Mouse (Mus musculus): ENCODE measurements around the gene Phf14. TPM values are rescaled to one million over a fixed set of nuclear protein-coding genes. Genes with fewer than 3 reads are reported as not detected.

Gene Phf14
- polyA plus RNA-seq, 1 experiment from 2014 or later, result 87.7 TPM

DNA sequence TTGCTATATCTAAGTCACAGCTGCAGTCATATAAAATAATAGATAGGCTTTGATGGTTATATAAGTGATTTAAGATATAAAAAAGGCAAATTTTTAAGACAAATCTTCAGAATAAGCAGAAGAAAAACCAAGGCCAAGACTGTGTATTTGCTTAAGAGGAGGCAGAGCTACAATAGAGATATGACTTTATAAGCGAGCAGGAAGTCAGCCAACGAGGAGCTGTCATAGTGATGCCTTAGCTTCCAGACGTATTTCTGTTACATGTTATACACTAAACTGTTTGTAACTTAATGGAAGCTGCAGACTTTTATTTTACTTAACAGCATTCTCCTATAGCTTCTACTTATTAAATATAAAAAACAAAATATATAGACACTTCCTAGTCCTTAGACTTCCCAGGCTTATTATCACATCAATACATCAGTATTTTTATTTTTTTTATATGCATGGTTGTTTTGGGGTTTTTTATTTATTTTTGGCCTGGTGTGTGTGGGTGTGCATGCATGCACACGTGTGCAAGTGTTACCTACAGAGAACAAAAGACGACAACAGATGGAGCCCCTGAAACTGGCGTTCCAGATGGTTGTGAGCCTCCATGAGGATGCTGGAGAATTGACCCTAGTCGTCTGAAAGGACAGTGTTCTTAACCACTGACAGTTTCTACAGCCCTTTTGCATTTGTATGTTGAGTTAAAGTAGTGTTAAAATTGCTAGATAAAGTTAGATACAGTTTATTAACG is 170.4 kb downstream of the Phf14 start:
- no peak overlapping the region for H3K27ac ChIP-seq
- no peak overlapping the region for H3K9ac ChIP-seq (ENCODE audit: low read depth, low read length)
- H3K9me3 ChIP-seq (replicated peaks; ENCODE audit: low read length), result no peaks in the 10 kb centered on the region
- no peak overlapping the region for H3K4me2 ChIP-seq (ENCODE audit: low read length)
- H3K36me3 ChIP-seq (ENCODE audit: insufficient read depth, low read length), result no peaks in the 10 kb centered on the region
- 79% methylated on average over 8 of the region's 8 CpGs for WGBS
- H3K27me3 ChIP-seq (ENCODE audit: insufficient read depth, low read length), result no peaks in the 10 kb centered on the region
- no peaks in the 10 kb centered on the region for H3K4me1 ChIP-seq (replicated peaks; ENCODE audit: insufficient read depth, low read length)
- ATAC-seq (replicated peaks; ENCODE audit: low FRiP score, low read depth) (no peak), DNase-seq (ENCODE audit: low spot score) (no peak)
- H3K4me3 ChIP-seq (replicated peaks; ENCODE audit: low read depth, low read length), result no peak overlapping the region
- no peak for TF ChIP-seq CTCF (IDR thresholded peaks at IDR 0.05; ENCODE audit: low read depth)

DNA sequence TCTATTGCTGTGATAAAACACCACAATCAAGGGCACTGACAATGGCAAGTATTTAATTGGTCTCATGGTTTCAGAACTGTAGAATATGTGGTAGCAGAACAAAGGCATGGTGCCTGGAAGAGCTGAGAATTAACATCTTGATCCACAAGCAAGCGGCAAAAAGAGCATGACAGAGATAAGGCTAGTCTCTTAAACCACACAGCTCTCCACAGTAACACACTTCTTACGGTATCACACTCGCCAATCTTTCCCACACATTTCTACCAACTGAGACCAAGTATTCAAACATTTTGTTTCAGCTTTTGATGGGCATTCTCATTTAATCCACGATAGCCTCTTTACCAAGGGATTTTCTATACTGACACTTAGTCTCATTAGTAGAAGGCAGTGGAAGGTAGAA is 171.7 kb downstream of the Phf14 start:
- WGBS, result 97% methylated on average over 4 of the region's 4 CpGs
- DNase-seq (ENCODE audit: low spot score) (no peak), ATAC-seq (replicated peaks; ENCODE audit: low FRiP score, low read depth) (no peak)
- Histone ChIP-seq H3K4me2 (ENCODE audit: low read length) (no peak overlapping the region), H3K4me3 (replicated peaks; ENCODE audit: low read depth, low read length) (no peak overlapping the region), H3K9ac (ENCODE audit: low read depth, low read length) (no peak overlapping the region), H3K27ac (no peak overlapping the region), H3K4me1 (replicated peaks; ENCODE audit: insufficient read depth, low read length) (no peaks in the 10 kb centered on the region), H3K9me3 (replicated peaks; ENCODE audit: low read length) (no peaks in the 10 kb centered on the region), H3K27me3 (ENCODE audit: insufficient read depth, low read length) (no peaks in the 10 kb centered on the region), H3K36me3 (ENCODE audit: insufficient read depth, low read length) (no peaks in the 10 kb centered on the region)
- no peak for TF ChIP-seq CTCF (IDR thresholded peaks at IDR 0.05; ENCODE audit: low read depth)

DNA sequence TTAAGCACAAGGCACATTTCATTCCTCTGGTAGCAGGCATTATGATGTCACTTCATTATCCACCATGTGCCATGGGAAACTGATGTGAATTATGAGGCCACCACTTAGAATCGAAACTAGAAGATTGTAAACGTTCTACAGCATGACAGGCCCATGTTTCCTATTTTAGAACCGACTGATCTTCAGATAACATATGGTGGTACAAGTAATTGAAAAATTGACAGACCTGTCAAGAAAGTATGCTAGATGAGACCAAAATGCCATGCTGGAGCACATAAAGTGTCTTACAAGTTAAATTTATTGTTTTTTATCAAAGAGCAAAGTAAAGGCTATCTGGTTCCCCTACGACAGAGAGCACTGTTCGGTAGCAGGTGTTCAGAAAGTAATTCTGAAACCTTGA is 172.8 kb downstream of the Phf14 start:
- no peak overlapping the region for H3K27ac ChIP-seq
- H3K4me1 ChIP-seq (replicated peaks; ENCODE audit: insufficient read depth, low read length), result no peaks in the 10 kb centered on the region
- H3K9me3 ChIP-seq (replicated peaks; ENCODE audit: low read length), result no peaks in the 10 kb centered on the region
- ATAC-seq (replicated peaks; ENCODE audit: low FRiP score, low read depth) (no peak), DNase-seq (ENCODE audit: low spot score) (no peak)
- H3K36me3 ChIP-seq (ENCODE audit: insufficient read depth, low read length), result no peaks in the 10 kb centered on the region
- H3K27me3 ChIP-seq (ENCODE audit: insufficient read depth, low read length), result no peaks in the 10 kb centered on the region
- no peak overlapping the region for H3K9ac ChIP-seq (ENCODE audit: low read depth, low read length)
- no peak for TF ChIP-seq CTCF (IDR thresholded peaks at IDR 0.05; ENCODE audit: low read depth)
- 53% methylated on average over 5 of the region's 5 CpGs for WGBS
- H3K4me3 ChIP-seq (replicated peaks; ENCODE audit: low read depth, low read length), result no peak overlapping the region
- no peak overlapping the region for H3K4me2 ChIP-seq (ENCODE audit: low read length)

DNA sequence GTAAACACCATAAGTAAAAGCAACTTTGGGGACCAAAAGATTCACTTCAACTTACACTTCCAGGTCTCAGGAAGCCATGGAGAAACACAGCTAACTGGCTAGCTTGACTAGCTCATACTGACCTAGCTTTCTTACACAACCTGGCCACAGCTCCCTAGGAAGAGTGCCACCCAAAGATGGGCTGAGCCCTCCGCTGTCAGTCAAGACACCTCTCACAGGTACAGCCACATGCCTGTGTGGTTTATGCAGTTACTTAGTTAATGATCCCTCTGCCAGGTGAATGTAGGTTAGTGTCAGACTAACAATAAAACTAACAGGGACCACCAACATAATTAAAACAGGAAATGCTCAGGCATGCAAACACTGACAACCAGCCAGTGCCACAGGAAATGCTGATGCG is 174.1 kb downstream of the Phf14 start:
- H3K36me3 ChIP-seq (ENCODE audit: insufficient read depth, low read length), result no peaks in the 10 kb centered on the region
- no peaks in the 10 kb centered on the region for H3K9me3 ChIP-seq (replicated peaks; ENCODE audit: low read length)
- no peak overlapping the region for H3K4me3 ChIP-seq (replicated peaks; ENCODE audit: low read depth, low read length)
- TF ChIP-seq CTCF (IDR thresholded peaks at IDR 0.05; ENCODE audit: low read depth), result no peak
- ATAC-seq (replicated peaks; ENCODE audit: low FRiP score, low read depth) (no peak), DNase-seq (ENCODE audit: low spot score) (no peak)
- no peaks in the 10 kb centered on the region for H3K4me1 ChIP-seq (replicated peaks; ENCODE audit: insufficient read depth, low read length)
- no peak overlapping the region for H3K27ac ChIP-seq
- H3K27me3 ChIP-seq (ENCODE audit: insufficient read depth, low read length), result no peaks in the 10 kb centered on the region
- H3K4me2 ChIP-seq (ENCODE audit: low read length), result no peak overlapping the region
- H3K9ac ChIP-seq (ENCODE audit: low read depth, low read length), result no peak overlapping the region
- WGBS, result 73% methylated on average over 2 of the region's 2 CpGs

DNA sequence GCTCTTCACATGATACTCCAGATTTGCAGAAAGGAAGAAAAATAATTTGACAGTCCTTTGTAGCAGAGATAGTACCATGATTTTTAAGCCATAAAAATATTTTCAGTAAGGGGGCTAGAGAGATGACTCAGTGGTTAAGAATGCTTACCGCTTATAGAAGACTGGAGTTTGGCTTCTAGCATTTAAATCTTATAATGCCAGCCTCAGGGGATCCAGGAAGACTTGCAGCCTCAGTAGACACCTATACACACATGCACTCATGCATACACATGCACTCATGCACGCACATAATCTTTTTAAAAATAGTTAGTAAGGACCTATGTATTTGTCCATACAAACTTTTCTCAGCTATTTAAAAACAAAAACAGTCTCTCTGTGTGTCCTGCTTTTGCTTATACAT is 174.5 kb downstream of the Phf14 start:
- ATAC-seq (replicated peaks; ENCODE audit: low FRiP score, low read depth), result no peak
- H3K4me2 ChIP-seq (ENCODE audit: low read length), result no peak overlapping the region
- WGBS, result 65% methylated on average over 2 of the region's 2 CpGs

DNA sequence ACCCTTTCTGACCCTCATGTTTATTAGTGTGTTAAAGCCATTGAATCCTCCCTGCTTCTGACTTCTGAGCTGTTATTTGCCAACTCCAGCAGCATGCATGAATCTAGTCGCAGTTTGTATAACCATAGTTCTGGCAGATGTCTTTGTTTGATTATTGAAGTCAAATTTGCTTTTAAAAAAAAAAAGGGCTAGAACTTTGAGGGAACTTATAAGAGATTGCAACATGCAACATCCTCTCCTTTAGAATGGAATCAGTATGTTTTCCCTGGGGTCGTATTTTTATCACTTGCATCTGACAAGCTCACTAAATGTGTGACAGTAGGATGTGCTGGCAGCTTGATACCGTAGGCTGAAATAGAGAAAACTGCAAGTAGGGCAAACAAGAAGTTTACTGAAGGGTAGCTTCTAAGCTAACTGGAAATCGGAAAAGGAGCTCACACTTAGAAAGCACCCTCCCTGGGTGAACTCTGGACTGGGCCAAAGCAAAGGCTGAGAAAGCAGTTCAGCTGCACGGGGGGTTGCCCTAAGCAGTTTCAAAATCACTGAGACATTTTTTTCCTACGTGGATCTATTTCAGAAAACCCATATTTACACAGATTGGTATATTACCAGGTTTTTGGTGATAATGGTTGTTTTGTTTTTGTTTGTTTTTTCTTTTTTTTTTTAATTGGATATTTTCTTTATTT is 175.1 kb downstream of the Phf14 start:
- no peak overlapping the region for H3K9ac ChIP-seq (ENCODE audit: low read depth, low read length)
- no peaks in the 10 kb centered on the region for H3K9me3 ChIP-seq (replicated peaks; ENCODE audit: low read length)
- no peaks in the 10 kb centered on the region for H3K36me3 ChIP-seq (ENCODE audit: insufficient read depth, low read length)
- no peak overlapping the region for H3K27ac ChIP-seq
- H3K4me3 ChIP-seq (replicated peaks; ENCODE audit: low read depth, low read length), result no peak overlapping the region
- ATAC-seq (replicated peaks; ENCODE audit: low FRiP score, low read depth) (no peak), DNase-seq (ENCODE audit: low spot score) (no peak)
- no peaks in the 10 kb centered on the region for H3K4me1 ChIP-seq (replicated peaks; ENCODE audit: insufficient read depth, low read length)
- no peak overlapping the region for H3K4me2 ChIP-seq (ENCODE audit: low read length)
- WGBS, result 68% methylated on average over 6 of the region's 6 CpGs
- no peak for TF ChIP-seq CTCF (IDR thresholded peaks at IDR 0.05; ENCODE audit: low read depth)
- no peaks in the 10 kb centered on the region for H3K27me3 ChIP-seq (ENCODE audit: insufficient read depth, low read length)

More for the DNA sequence above, 174.5 kb downstream of the Phf14 start:
- Histone ChIP-seq H3K9me3 (replicated peaks; ENCODE audit: low read length) (no peaks in the 10 kb centered on the region), H3K36me3 (ENCODE audit: insufficient read depth, low read length) (no peaks in the 10 kb centered on the region), H3K9ac (ENCODE audit: low read depth, low read length) (no peak overlapping the region), H3K4me3 (replicated peaks; ENCODE audit: low read depth, low read length) (no peak overlapping the region), H3K27ac (no peak overlapping the region), H3K4me1 (replicated peaks; ENCODE audit: insufficient read depth, low read length) (no peaks in the 10 kb centered on the region), H3K27me3 (ENCODE audit: insufficient read depth, low read length) (no peaks in the 10 kb centered on the region)
- no peak for DNase-seq (ENCODE audit: low spot score)
- no peak for TF ChIP-seq CTCF (IDR thresholded peaks at IDR 0.05; ENCODE audit: low read depth)

Measured in kidney, postnatal 0 days (tissue).